Mouse (Mus musculus): Measurements from ENCODE around the gene Efna3.

- no peak for TF ChIP-seq CTCF (IDR thresholded peaks at IDR 0.05; ENCODE audit: low read depth)
- TF ChIP-seq EP300 (IDR thresholded peaks at IDR 0.05; ENCODE audit: low read depth): no peak
Observed at GRCm38 (mm10) chr3:89305105-89305504, 17.7 kb downstream of the Efna3 start.

All from heart, postnatal 0 days (tissue).